Mouse (Mus musculus) lung, embryonic 16.5 days (tissue): Measurements from ENCODE around the gene Olfr715b. TPM values are rescaled to one million over a fixed set of nuclear protein-coding genes. Genes with fewer than 3 reads are reported as not detected.
"Not testable (repeated sequence)": the region's sequence is repeated elsewhere in the genome, so short reads cannot be mapped to it uniquely, and the experiment has no call there.

Experiments
- ATAC-seq: fragments of 200-750 bp; cut with Nextera tagmentation; 2 replicates; pipeline ENCODE4 v1.8.0; 2017; ENCODE audit warnings: low read depth, mild to moderate bottlenecking, moderate library complexity
- H3K27ac ChIP-seq: fragments of 300-500 bp; sonication (generic); 2 replicates; pipeline ENCODE4 v1.5.1; 2014; ENCODE audit warnings: mild to moderate bottlenecking, control low read depth, low read length
- H3K27me3 ChIP-seq: fragments of 300-500 bp; sonication (generic); 2 replicates; pipeline ENCODE4 v1.6.1; 2014; ENCODE audit warnings: low read depth, low read length, mixed read lengths; ENCODE audit not compliant: control insufficient read depth, insufficient read depth
- H3K36me3 ChIP-seq: fragments of 300-500 bp; sonication (generic); 2 replicates; pipeline ENCODE4 v1.6.1; 2014; ENCODE audit warnings: low read length; ENCODE audit not compliant: control insufficient read depth, insufficient read depth
- H3K4me1 ChIP-seq: fragments of 300-500 bp; sonication (generic); replicated peaks from 2 replicates; pipeline ENCODE4 v1.6.1; 2014; ENCODE audit warnings: low read length, mixed read lengths; ENCODE audit not compliant: control insufficient read depth, insufficient read depth
- H3K4me2 ChIP-seq: fragments of 300-500 bp; sonication (generic); 2 replicates; pipeline ENCODE4 v1.6.1; 2014; ENCODE audit warnings: low read depth, low read length, control low read depth
- H3K4me3 ChIP-seq: fragments of 300-500 bp; sonication (generic); 2 replicates; pipeline ENCODE4 v1.5.1; 2014; ENCODE audit warnings: mild to moderate bottlenecking, low read length, control low read depth
- H3K9ac ChIP-seq: fragments of 300-500 bp; sonication (generic); 2 replicates; pipeline ENCODE4 v1.6.1; 2014; ENCODE audit warnings: low read length, control low read depth
- H3K9me3 ChIP-seq: fragments of 300-500 bp; sonication (generic); 2 replicates; pipeline ENCODE4 v1.6.1; 2016; ENCODE audit warnings: low read length; ENCODE audit not compliant: control insufficient read depth
- WGBS: fragments of 180-500 bp; shearing (Covaris S2); extraction: QIAGEN DNeasy Blood & Tissue Kit; methylation state at CpG from one replicate; pipeline ENCODE4 v1.1.7; 2014; 5-methylcytosine and 5-hydroxymethylcytosine counted together
- polyA plus RNA-seq: library from polyadenylated mRNA; unstranded; fragments of >200 nt; fragmentation: Nextera tagmentation; extraction: Ambion mirVana; gene quantifications from 2 replicates; pipeline ENCODE4 v1.2.1, GENCODE M21; 2015

Gene Olfr715b
- polyA plus RNA-seq, result not detected in 2 replicates

DNA sequence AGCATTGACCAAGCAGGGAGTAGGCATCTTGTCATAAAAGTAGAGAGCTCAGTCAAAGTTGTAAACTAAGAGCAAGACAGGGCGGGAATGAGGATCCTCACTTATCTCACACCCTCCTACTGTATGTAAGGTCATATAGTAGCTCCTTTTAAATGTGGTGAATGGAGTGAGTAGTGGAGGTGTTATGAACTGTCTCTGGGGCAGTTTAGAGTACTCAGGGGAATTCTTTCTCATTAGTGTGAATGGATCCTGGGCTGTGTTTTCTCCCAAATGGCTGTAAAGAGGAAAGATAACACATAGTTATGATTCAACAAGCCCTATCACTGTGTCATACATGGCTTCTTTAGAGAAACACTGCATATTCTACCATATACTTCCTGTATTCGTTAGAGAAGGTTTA lies at the start of gene Olfr715b:
TSS of gene Olfr715b (minus strand) at position 101 of the 400 bp plus-strand sequence.
- H3K27me3 ChIP-seq, H3K9ac ChIP-seq, H3K36me3 ChIP-seq, H3K9me3 ChIP-seq, ATAC-seq, H3K4me2 ChIP-seq, H3K4me1 ChIP-seq, H3K27ac ChIP-seq, H3K4me3 ChIP-seq: not testable (repeated sequence)
- 80% methylated on average over 1 of the region's 2 CpGs for WGBS

DNA sequence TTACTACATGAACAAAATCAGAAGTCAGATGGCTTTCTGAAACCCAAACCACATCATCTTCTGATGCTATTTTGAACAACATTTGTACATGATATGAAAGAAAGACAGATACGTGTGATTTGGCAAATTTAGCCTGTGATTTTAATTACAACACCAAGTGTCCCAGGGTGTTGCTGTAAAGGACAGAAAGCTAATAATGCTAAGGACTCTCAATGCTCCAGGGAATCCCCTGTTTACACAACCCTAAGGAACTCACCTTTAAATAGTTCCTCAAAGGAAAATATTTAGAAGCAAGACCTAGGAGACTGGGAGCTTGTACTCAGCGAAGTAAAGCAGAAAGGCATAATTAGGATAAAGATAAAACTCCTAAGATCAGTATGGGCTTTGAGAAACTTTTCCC lies 27.9 kb upstream of the Olfr715b start, which contains the start of gene Olfr716:
TSS of gene Olfr716 (plus strand) at position 301 of the 400 bp plus-strand sequence.
- H3K9ac ChIP-seq, H3K4me1 ChIP-seq, H3K4me2 ChIP-seq, H3K27ac ChIP-seq, H3K27me3 ChIP-seq, H3K9me3 ChIP-seq, ATAC-seq, H3K36me3 ChIP-seq, H3K4me3 ChIP-seq: not testable (repeated sequence)
- 62% methylated on average over 2 of the region's 2 CpGs for WGBS

DNA sequence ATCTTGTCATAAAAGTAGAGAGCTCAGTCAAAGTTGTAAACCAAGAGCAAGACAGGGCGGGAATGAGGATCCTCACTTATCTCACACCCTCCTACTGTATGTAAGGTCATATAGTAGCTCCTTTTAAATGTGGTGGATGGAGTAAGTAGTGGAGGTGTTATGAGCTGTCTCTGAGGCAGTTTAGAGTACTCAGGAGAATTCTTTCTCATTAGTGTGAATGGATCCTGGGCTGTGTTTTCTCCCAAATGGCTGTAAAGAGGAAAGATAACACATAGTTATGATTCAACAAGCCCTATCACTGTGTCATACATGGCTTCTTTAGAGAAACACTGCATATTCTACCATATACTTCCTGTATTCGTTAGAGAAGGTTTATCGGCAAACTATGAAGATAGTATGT lies 20.8 kb upstream of the Olfr715b start, which contains the start of gene Olfr715:
TSS of gene Olfr715 (minus strand) at position 101 of the 400 bp plus-strand sequence.
- H3K4me3 ChIP-seq, H3K4me2 ChIP-seq, H3K4me1 ChIP-seq, H3K9ac ChIP-seq, ATAC-seq, H3K36me3 ChIP-seq, H3K9me3 ChIP-seq, H3K27me3 ChIP-seq, H3K27ac ChIP-seq: not testable (repeated sequence)
- WGBS, result 69% methylated on average over 2 of the region's 3 CpGs

DNA sequence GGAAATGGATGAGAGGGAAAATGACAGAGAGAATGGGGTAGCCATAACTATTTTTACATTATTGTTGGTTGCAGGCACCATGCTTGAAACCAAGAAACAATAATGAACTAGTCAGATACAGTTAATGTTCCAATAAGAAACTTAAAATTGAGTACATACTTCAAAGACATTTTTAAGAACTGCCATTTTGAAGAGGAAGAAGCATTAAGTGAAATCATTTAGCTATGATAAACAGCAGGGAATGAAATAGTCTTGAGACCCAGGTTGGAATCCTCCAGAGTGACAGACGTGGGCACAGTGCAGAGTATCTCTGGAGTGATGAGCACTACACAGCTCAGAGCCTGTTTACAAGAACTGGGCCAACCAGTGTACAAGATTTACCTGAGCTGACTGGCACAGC lies 17.2 kb downstream of the Olfr715b start, which contains the start of gene Olfr17:
TSS of gene Olfr17 (plus strand) at position 301 of the 400 bp plus-strand sequence.
- H3K9ac ChIP-seq, result no peak within 1 kb of the TSS
- H3K36me3 ChIP-seq, result no peaks in the 10 kb centered on the region
- no peak within 1 kb of the TSS for H3K4me2 ChIP-seq
- no peak within 1 kb of the TSS for H3K27ac ChIP-seq
- H3K4me1 ChIP-seq, result no peaks in the 10 kb centered on the region
- no peak within 1 kb of the TSS for H3K4me3 ChIP-seq
- no peaks in the 10 kb centered on the region for H3K9me3 ChIP-seq
- H3K27me3 ChIP-seq, result no peaks in the 10 kb centered on the region
- 33% methylated on average over 1 of the region's 1 CpGs for WGBS
- ATAC-seq, result no peak

DNA sequence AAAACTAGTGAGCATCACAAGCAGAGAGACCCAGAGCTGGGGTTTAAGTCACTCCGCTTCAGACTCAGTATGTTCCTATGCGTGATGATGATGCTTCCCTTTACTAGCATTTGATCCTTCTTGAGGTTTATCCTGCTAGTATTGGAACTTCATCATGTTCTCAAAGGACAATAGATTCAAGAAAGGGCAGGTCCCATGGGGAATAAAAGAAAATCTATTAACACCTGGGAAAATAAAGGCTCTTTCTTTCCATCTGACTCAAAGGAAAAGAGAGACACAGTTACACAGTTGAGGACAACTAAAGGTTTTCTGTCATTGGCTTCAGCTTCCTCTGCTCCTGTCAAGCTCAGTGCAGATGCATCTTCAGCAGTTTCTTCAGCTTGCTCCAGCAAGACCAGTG lies 39.5 kb downstream of the Olfr715b start, which contains the start of gene Olfr714:
TSS of gene Olfr714 (plus strand) at position 301 of the 400 bp plus-strand sequence.
- H3K9ac ChIP-seq, result no peak within 1 kb of the TSS
- peaks cover 4% of the 10 kb centered on the region for H3K9me3 ChIP-seq
- H3K4me2 ChIP-seq, result no peak within 1 kb of the TSS
- no peak within 1 kb of the TSS for H3K4me3 ChIP-seq
- 87% methylated on average over 2 of the region's 2 CpGs for WGBS
- no peak for ATAC-seq
- H3K27ac ChIP-seq, result no peak within 1 kb of the TSS
- no peaks in the 10 kb centered on the region for H3K36me3 ChIP-seq
- H3K27me3 ChIP-seq, result no peaks in the 10 kb centered on the region
- H3K4me1 ChIP-seq, result no peaks in the 10 kb centered on the region

Other genes with a start within 250 kb of the Olfr715b start
- not detected in 2 replicates for gene Olfr704, start 247.2 kb downstream of the Olfr715b start, polyA plus RNA-seq
- gene Olfr705, start 233.5 kb downstream of the Olfr715b start, polyA plus RNA-seq, result not detected in 2 replicates
- not detected in 2 replicates for gene Olfr706, start 222.2 kb downstream of the Olfr715b start, polyA plus RNA-seq
- gene Olfr707, start 209.1 kb downstream of the Olfr715b start, polyA plus RNA-seq, result not detected in 2 replicates
- gene Olfr1532-ps1, start 202.4 kb downstream of the Olfr715b start, polyA plus RNA-seq, result not detected in 2 replicates
- gene Olfr709-ps1, start 178.2 kb downstream of the Olfr715b start, polyA plus RNA-seq, result not detected in 2 replicates
- not detected in 2 replicates for gene Olfr710, start 162.1 kb downstream of the Olfr715b start, polyA plus RNA-seq
- not detected in 2 replicates for gene Olfr6, start 146.4 kb downstream of the Olfr715b start, polyA plus RNA-seq
- not detected in 2 replicates for gene Olfr711, start 134.9 kb downstream of the Olfr715b start, polyA plus RNA-seq
- gene Olfr2, start 104.3 kb downstream of the Olfr715b start, polyA plus RNA-seq, result not detected in 2 replicates
- not detected in 2 replicates for gene Olfr713, start 79.2 kb downstream of the Olfr715b start, polyA plus RNA-seq
- not detected in 2 replicates for gene Olfr714, start 39.4 kb downstream of the Olfr715b start, polyA plus RNA-seq
- gene Olfr17, start 17.1 kb downstream of the Olfr715b start, polyA plus RNA-seq, result not detected in 2 replicates
- not detected in 2 replicates for gene Olfr715, start 20.7 kb upstream of the Olfr715b start, polyA plus RNA-seq
- not detected in 2 replicates for gene Olfr716, start 28.0 kb upstream of the Olfr715b start, polyA plus RNA-seq
- gene Nlrp14, start 56.6 kb upstream of the Olfr715b start, polyA plus RNA-seq, result not detected in 2 replicates
- gene Rbmxl2, start 99.1 kb upstream of the Olfr715b start, polyA plus RNA-seq, result not detected in 2 replicates